Comparison of ENCODE assay signal across 10 mouse cellular contexts in genomic region chr2:5712255-5712654, GRCm38 (mm10). TPM values are rescaled to one million over a fixed set of nuclear protein-coding genes. Genes with fewer than 3 reads are reported as not detected.
DNase-seq lines count a peak whose midpoint lies in the region; ATAC-seq and TF ChIP-seq lines count a peak whose summit lies in the region.
"Had no signal": no experiment of that assay in that cellular context is flagged by ENCODE, and none has a peak within 500 bp of the region (broad histone marks: within the 10 kb centered on the region; RNA-seq: fewer than 3 reads in every experiment).

No protein-coding gene starts in this region.

- peaks cover 20% of the 10 kb centered on the region for H3K4me1 ChIP-seq in midbrain, embryonic 13.5 days (replicated peaks)
- peaks cover 31% of the 10 kb centered on the region for H3K4me1 ChIP-seq in midbrain, embryonic 10.5 days
- H3K4me1 ChIP-seq in hindbrain, postnatal 0 days (ENCODE audit: insufficient read depth, low read length): no peaks in the 10 kb centered on the region; the same call in 1 of the 2 replicates
- H3K4me1 ChIP-seq in stomach, embryonic 14.5 days (ENCODE audit: control insufficient read depth, insufficient read depth, low read length): peaks cover 14% of the 10 kb centered on the region; the same call in 1 of the 2 replicates

- 50% methylated on average over 7 of the region's 7 CpGs for WGBS in midbrain, embryonic 13.5 days
- 40% methylated on average over 7 of the region's 7 CpGs for WGBS in midbrain, embryonic 10.5 days
- 47% methylated on average over 7 of the region's 7 CpGs for WGBS in hindbrain, postnatal 0 days
- WGBS in stomach, embryonic 14.5 days: 53% methylated on average over 7 of the region's 7 CpGs

- H3K27ac ChIP-seq in midbrain, embryonic 13.5 days: no peak overlapping the region
- H3K27ac ChIP-seq in midbrain, embryonic 10.5 days (replicated peaks): no peak overlapping the region
- H3K27ac ChIP-seq in hindbrain, postnatal 0 days: no peak overlapping the region
- no peak overlapping the region for H3K27ac ChIP-seq in stomach, embryonic 14.5 days (ENCODE audit: low read length)

- H3K4me3 ChIP-seq in midbrain, embryonic 13.5 days (replicated peaks): no peak overlapping the region
- no peak overlapping the region for H3K4me3 ChIP-seq in midbrain, embryonic 10.5 days
- H3K4me3 ChIP-seq in hindbrain, postnatal 0 days (ENCODE audit: low read length): peak overlapping the region; percentile 78; the same call in 1 of the 2 replicates
- H3K4me3 ChIP-seq in stomach, embryonic 14.5 days (ENCODE audit: low read depth, low read length): peak overlapping the region; percentile 68; the same call in 1 of the 2 replicates

- H3K9me3 ChIP-seq in midbrain, embryonic 13.5 days: 0 out of 2 replicates have a peak, but pooled peaks cover 3% of the 10 kb centered on the region
- H3K9me3 ChIP-seq in midbrain, embryonic 10.5 days (replicated peaks): peaks cover 3% of the 10 kb centered on the region
- H3K9me3 ChIP-seq in hindbrain, postnatal 0 days (ENCODE audit: low read length): no peaks in the 10 kb centered on the region
- H3K9me3 ChIP-seq in stomach, embryonic 14.5 days (ENCODE audit: control insufficient read depth, low read depth, low read length): no peaks in the 10 kb centered on the region

- peak; percentile 39 for DNase-seq in cerebellum, adult 8-10 months
- DNase-seq in cerebellum, postnatal 36 days: no peak
- no peak for DNase-seq in midbrain, embryonic 10.5 days (ENCODE audit: low spot score)
- no peak for DNase-seq in hindbrain, postnatal 0 days (ENCODE audit: low spot score)
- no peak for DNase-seq in lung, postnatal 25 days (ENCODE audit: low spot score)
- DNase-seq in layer of hippocampus, postnatal 36 days: no peak
- DNase-seq: kidney, postnatal 10 days; lung, postnatal 10 days had no signal

- H3K9ac ChIP-seq in midbrain, embryonic 13.5 days (replicated peaks): 0 out of 2 replicates have a peak overlapping the region, but pooled peaks have one; percentile 72
- no peak overlapping the region; the same call in 1 of the 2 replicates for H3K9ac ChIP-seq in hindbrain, postnatal 0 days (replicated peaks; ENCODE audit: low read length)
- no peak overlapping the region for H3K9ac ChIP-seq in stomach, embryonic 14.5 days (replicated peaks; ENCODE audit: low read depth, low read length)

- no peak for TF ChIP-seq CTCF in hindbrain, postnatal 0 days (IDR thresholded peaks at IDR 0.05; ENCODE audit: low read depth)

- no peak for ATAC-seq in midbrain, embryonic 13.5 days
- ATAC-seq in hindbrain, postnatal 0 days: no peak
- no peak for ATAC-seq in stomach, embryonic 14.5 days (ENCODE audit: insufficient number of reproducible peaks, insufficient read depth, low FRiP score, low read depth)

- peak overlapping the region; percentile 86 for H3K4me2 ChIP-seq in midbrain, embryonic 13.5 days (replicated peaks)
- H3K4me2 ChIP-seq in hindbrain, postnatal 0 days (ENCODE audit: low read depth, low read length): peak overlapping the region; percentile 99
- H3K4me2 ChIP-seq in stomach, embryonic 14.5 days (replicated peaks; ENCODE audit: low read depth, low read length): peak overlapping the region; percentile 96

- H3K36me3 ChIP-seq in midbrain, embryonic 13.5 days: no peaks in the 10 kb centered on the region
- H3K36me3 ChIP-seq in midbrain, embryonic 10.5 days: no peaks in the 10 kb centered on the region
- no peaks in the 10 kb centered on the region for H3K36me3 ChIP-seq in hindbrain, postnatal 0 days (ENCODE audit: insufficient read depth, low read length)
- no peaks in the 10 kb centered on the region for H3K36me3 ChIP-seq in stomach, embryonic 14.5 days (ENCODE audit: control insufficient read depth, insufficient read depth, low read length)

- peaks cover 21% of the 10 kb centered on the region for H3K27me3 ChIP-seq in midbrain, embryonic 13.5 days
- peaks cover 58% of the 10 kb centered on the region for H3K27me3 ChIP-seq in midbrain, embryonic 10.5 days (ENCODE audit: low read depth, poor library complexity, severe bottlenecking)
- no peaks in the 10 kb centered on the region for H3K27me3 ChIP-seq in hindbrain, postnatal 0 days (ENCODE audit: insufficient read depth, low read length)
- H3K27me3 ChIP-seq in stomach, embryonic 14.5 days (ENCODE audit: control insufficient read depth, insufficient read depth, low read length): no peaks in the 10 kb centered on the region

RNA-seq across cellular contexts. Expression of gene Camk1d, which starts 2.1 kb away (rescaled TPM):
- polyA plus RNA-seq in midbrain, embryonic 13.5 days (2015; fragmentation: Nextera tagmentation; extraction: Ambion mirVana): 3.5 and 3.9 TPM in 2 replicates
- 1.4 and 1.5 TPM in 2 replicates for polyA plus RNA-seq in midbrain, embryonic 10.5 days (2016; fragmentation: Nextera tagmentation; extraction: Ambion mirVana)
- total RNA-seq in hindbrain, postnatal 0 days (2014; rRNA removed): 15.5 and 16.6 TPM in 2 replicates
- 7.2 and 7.7 TPM in 2 replicates for polyA plus RNA-seq in hindbrain, postnatal 0 days (2015; fragmentation: Nextera tagmentation; extraction: Ambion mirVana)
- polyA plus RNA-seq in stomach, embryonic 14.5 days (2014; fragmentation: Nextera tagmentation; extraction: Ambion mirVana): 19.1 and 20.5 TPM in 2 replicates
- total RNA-seq in layer of hippocampus, postnatal 36 days (2021): 100 to 1,000 TPM; 168 to 171 TPM

Comparison
In these comparisons a context has a peak if more than half of its experiments do, and no peak if none do; other contexts are left out.
1. H3K4me3 ChIP-seq: peak in hindbrain, postnatal 0 days (single experiment) and stomach, embryonic 14.5 days (single experiment); none in midbrain, embryonic 13.5 days (single experiment) and midbrain, embryonic 10.5 days (single experiment).
2. Peak in every context shown above with its lines, with median percentiles within 50 percentile points of each other: H3K4me2 ChIP-seq.